ENCODE assay signal across 15 mouse cellular contexts in genomic region chr8:117338678-117339077, GRCm38 (mm10).
DNase-seq lines count a peak whose midpoint lies in the region; ATAC-seq and TF ChIP-seq lines count a peak whose summit lies in the region.
"Had no signal": no experiment of that assay in that cellular context is flagged by ENCODE, and none has a peak within 500 bp of the region (broad histone marks: within the 10 kb centered on the region; RNA-seq: fewer than 3 reads in every experiment).

No protein-coding gene starts in this region.

- intact Hi-C loops in gastrocnemius, adult 2 months (cut with DNase I) = no loop called here
- intact Hi-C loops in gastrocnemius, postnatal 36 days (cut with DNase I) = no loop called here

- no peaks in the 10 kb centered on the region for H3K9me3 ChIP-seq in lung, postnatal 0 days (ENCODE audit: low read length)
- H3K9me3 ChIP-seq in liver, embryonic 15.5 days (replicated peaks) = no peaks in the 10 kb centered on the region
- no peaks in the 10 kb centered on the region for H3K9me3 ChIP-seq in midbrain, embryonic 11.5 days (ENCODE audit: control insufficient read depth, low read length)
- H3K9me3 ChIP-seq: forebrain, embryonic 10.5 days; limb, embryonic 15.5 days had no signal

- no peak for TF ChIP-seq CTCF in gastrocnemius, adult 2 months (IDR thresholded peaks at IDR 0.05)
- no peak for TF ChIP-seq CTCF in lung, postnatal 0 days (IDR thresholded peaks at IDR 0.05)

- no peaks in the 10 kb centered on the region for H3K27me3 ChIP-seq in lung, postnatal 0 days (replicated peaks; ENCODE audit: insufficient read depth, low read length)
- no peaks in the 10 kb centered on the region for H3K27me3 ChIP-seq in liver, embryonic 15.5 days
- H3K27me3 ChIP-seq in midbrain, embryonic 11.5 days (ENCODE audit: control insufficient read depth, insufficient read depth, low read length) = no peaks in the 10 kb centered on the region
- H3K27me3 ChIP-seq: limb, embryonic 15.5 days had no signal

- no peak overlapping the region for H3K9ac ChIP-seq in lung, postnatal 0 days (replicated peaks; ENCODE audit: low read depth)
- no peak overlapping the region for H3K9ac ChIP-seq in liver, embryonic 15.5 days
- H3K9ac ChIP-seq in midbrain, embryonic 11.5 days (ENCODE audit: low read length) = no peak overlapping the region
- H3K9ac ChIP-seq: hindbrain, embryonic 14.5 days; limb, embryonic 15.5 days had no signal

- DNase-seq in gastrocnemius, adult 2 months = no peak
- no peak for DNase-seq in gastrocnemius, postnatal 36 days
- DNase-seq in lung, postnatal 0 days (ENCODE audit: low spot score) = no peak
- DNase-seq in lung, postnatal 14 days = no peak
- no peak for DNase-seq in right cerebral cortex, adult 18-20 months
- no peak for DNase-seq in gastrocnemius, postnatal 10 days
- DNase-seq in midbrain, embryonic 11.5 days (ENCODE audit: low spot score, missing footprints) = no peak
- DNase-seq: cerebellum, adult 11 months; right cerebral cortex, postnatal 25 days had no signal

- no peak overlapping the region for H3K4me3 ChIP-seq in gastrocnemius, adult 2 months
- no peak overlapping the region for H3K4me3 ChIP-seq in lung, postnatal 0 days (ENCODE audit: low read depth, low read length)
- no peak overlapping the region for H3K4me3 ChIP-seq in liver, embryonic 15.5 days (replicated peaks)
- no peak overlapping the region for H3K4me3 ChIP-seq in midbrain, embryonic 11.5 days (ENCODE audit: low read depth, low read length)
- H3K4me3 ChIP-seq: forebrain, embryonic 10.5 days; limb, embryonic 15.5 days had no signal

- peaks cover 35% of the 10 kb centered on the region for H3K4me1 ChIP-seq in lung, postnatal 0 days (ENCODE audit: insufficient read depth, low read depth, low read length)
- H3K4me1 ChIP-seq in liver, embryonic 15.5 days (replicated peaks) = peaks cover 97% of the 10 kb centered on the region
- H3K4me1 ChIP-seq in midbrain, embryonic 11.5 days (ENCODE audit: control insufficient read depth, insufficient read depth, low read length) = peaks cover 18% of the 10 kb centered on the region

- no peaks in the 10 kb centered on the region for H3K36me3 ChIP-seq in lung, postnatal 0 days (ENCODE audit: insufficient read depth, low read length)
- no peaks in the 10 kb centered on the region for H3K36me3 ChIP-seq in liver, embryonic 15.5 days (replicated peaks)
- no peaks in the 10 kb centered on the region for H3K36me3 ChIP-seq in midbrain, embryonic 11.5 days (ENCODE audit: control insufficient read depth, insufficient read depth, low read length)
- H3K36me3 ChIP-seq: forebrain, embryonic 10.5 days; limb, embryonic 15.5 days had no signal

- peak overlapping the region; percentile 67; the same call in 1 of the 2 replicates for H3K27ac ChIP-seq in gastrocnemius, adult 2 months
- peak overlapping the region; percentile 82; the same call in 1 of the 2 replicates for H3K27ac ChIP-seq in lung, postnatal 0 days (ENCODE audit: low read length)
- peak overlapping the region; percentile 84 for H3K27ac ChIP-seq in liver, embryonic 15.5 days (replicated peaks)
- H3K27ac ChIP-seq in midbrain, embryonic 11.5 days (ENCODE audit: low read depth, low read length) = no peak overlapping the region
- H3K27ac ChIP-seq: forebrain, embryonic 10.5 days; hindbrain, embryonic 14.5 days; limb, embryonic 15.5 days; macrophage had no signal

- 16% methylated on average over 2 of the region's 2 CpGs for WGBS in lung, postnatal 0 days
- WGBS in liver, embryonic 15.5 days (ENCODE audit: insufficient replicate concordance) = 24% methylated on average over 2 of the region's 2 CpGs
- WGBS in midbrain, embryonic 11.5 days = 81% methylated on average over 2 of the region's 2 CpGs

- 0 out of 2 replicates have a peak overlapping the region, but pooled peaks have one; percentile 25 for H3K4me2 ChIP-seq in lung, postnatal 0 days (replicated peaks; ENCODE audit: low read depth, low read length)
- H3K4me2 ChIP-seq in liver, embryonic 15.5 days = no peak overlapping the region
- H3K4me2 ChIP-seq in midbrain, embryonic 11.5 days = no peak overlapping the region
- H3K4me2 ChIP-seq: hindbrain, embryonic 14.5 days; limb, embryonic 15.5 days had no signal

- TF ChIP-seq EP300 in lung, postnatal 0 days (IDR thresholded peaks at IDR 0.05) = no peak

- no peak for ATAC-seq in lung, postnatal 0 days
- ATAC-seq in liver, embryonic 15.5 days (ENCODE audit: insufficient read depth) = no peak
- no peak for ATAC-seq in midbrain, embryonic 11.5 days (ENCODE audit: low FRiP score)
- ATAC-seq: midbrain, embryonic 16.5 days had no signal
